Mouse (Mus musculus): Measurements from ENCODE around the gene Ang2.

Gene Ang2

GRCm38 (mm10) chr14:51152249-51152870 lies 46.6 kb downstream of the Ang2 start:
- DNase-seq (ENCODE audit: low read depth, low spot score) = no peak

- no peak for DNase-seq (ENCODE audit: low read depth, low spot score)
Measured at GRCm38 (mm10) chr14:51150206-51150831, 48.6 kb downstream of the Ang2 start.

- DNase-seq (ENCODE audit: low read depth, low spot score) = no peak
Measured at GRCm38 (mm10) chr14:51149164-51149563, 49.8 kb downstream of the Ang2 start.

GRCm38 (mm10) chr14:51148006-51148405 lies 50.9 kb downstream of the Ang2 start:
- no peak for DNase-seq (ENCODE audit: low read depth, low spot score)

GRCm38 (mm10) chr14:51146685-51147084 lies 52.3 kb downstream of the Ang2 start, which contains the start of gene Rnase1:
TSS of gene Rnase1 (minus strand) at chr14:51146785.
- DNase-seq (ENCODE audit: low read depth, low spot score) = no peak

GRCm38 (mm10) chr14:51145521-51145920 lies 53.4 kb downstream of the Ang2 start:
- no peak for DNase-seq (ENCODE audit: low read depth, low spot score)
